Mouse (Mus musculus): ENCODE results near the gene Atg4b.

GRCm38 (mm10) chr1:93794526-93794925 lies 43.2 kb downstream of the Atg4b start:
- TF ChIP-seq CTCF (IDR thresholded peaks at IDR 0.05; ENCODE audit: low read depth), result no peak
- TF ChIP-seq EP300 (optimal IDR thresholded peaks at IDR 0.05), result no peak

Measured in stomach, postnatal 0 days (tissue).